Mouse (Mus musculus) left cerebral cortex, postnatal 36 days (tissue): ENCODE measurements around the gene Mpc2. TPM values are rescaled to one million over a fixed set of nuclear protein-coding genes. Genes with fewer than 3 reads are reported as not detected.

Experiments
- DNase-seq, 2 experiments: peaks; one replicate each; pipeline ENCODE4 v3.0.0; 2021 to 2022; ENCODE audit warnings: low spot score in 2 of 2, mixed read lengths in 1 of 2
- intact Hi-C: fragments of 180-260 bp; cut with DNase I; formaldehyde crosslinking; loops from one replicate; pipeline ENCODE4 v1.15.1; 2025
- total RNA-seq, 2 experiments: library from RNA; stranded (reverse); gene quantifications; 2 replicates each; pipeline ENCODE4 v1.2.3; 2021

The Mpc2 gene
- total RNA-seq = 100 to 1,000 TPM; 115 to 120 TPM

DNA sequence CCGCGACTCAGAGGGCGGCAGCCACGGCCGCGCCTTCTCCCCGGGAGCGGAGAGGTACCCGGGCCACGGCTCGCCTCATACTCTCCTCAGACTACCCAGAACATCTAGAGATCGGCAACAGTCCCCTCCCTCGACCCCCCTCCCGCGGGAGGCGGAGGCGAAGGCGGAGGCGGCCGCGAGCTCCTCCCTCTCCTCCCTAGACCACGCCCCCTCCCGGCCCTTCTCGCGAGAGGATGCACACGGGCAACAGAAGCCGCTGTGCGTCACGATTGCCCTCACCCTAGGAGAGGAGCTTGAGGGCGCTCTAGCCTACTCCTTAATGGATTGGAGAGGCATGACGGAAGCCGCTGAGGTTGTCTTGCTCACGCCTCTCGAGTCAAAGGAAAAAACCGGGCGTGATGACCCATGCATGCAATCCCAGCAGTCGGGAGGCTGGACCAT, at the start of gene Mpc2, which contains the start of gene Dcaf6:
Gene Mpc2 (plus strand): TSS at position 278 of the 441 bp plus-strand sequence.
Gene Dcaf6 (minus strand): TSS at position 116 of the 441 bp plus-strand sequence.
- intact Hi-C loops = loop anchor here (2.0 to 5.0 kb wide), 2 partner anchors 182 to 224 kb away; partner anchors contain the start of gene Tiprl
- peak; percentile 100 for DNase-seq

- DNase-seq = no peak
- intact Hi-C loops = no loop called here
Observed at GRCm38 (mm10) chr1:165421357-165421915, 39.0 kb upstream of the Mpc2 start.

DNA sequence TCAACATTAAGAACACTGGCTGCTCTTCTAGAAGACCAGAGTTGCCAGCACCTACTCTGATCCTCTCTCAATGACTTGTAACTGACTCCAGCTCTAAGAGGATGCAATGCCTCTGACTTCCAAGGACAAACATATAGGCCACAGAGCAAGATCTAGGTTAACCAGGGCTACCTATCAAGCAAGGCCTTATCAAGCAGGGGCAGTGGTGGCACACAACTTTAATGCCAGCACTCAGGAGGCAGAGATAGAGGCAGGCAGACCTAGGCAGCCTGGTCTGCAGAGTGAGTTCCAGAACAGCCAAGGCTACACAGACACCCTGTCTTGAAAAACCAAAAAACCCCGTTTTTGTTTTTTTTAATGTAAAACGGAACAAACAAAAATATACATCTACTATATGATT, 34.2 kb upstream of the Mpc2 start:
- no peak for DNase-seq
- intact Hi-C loops = no loop called here

DNA sequence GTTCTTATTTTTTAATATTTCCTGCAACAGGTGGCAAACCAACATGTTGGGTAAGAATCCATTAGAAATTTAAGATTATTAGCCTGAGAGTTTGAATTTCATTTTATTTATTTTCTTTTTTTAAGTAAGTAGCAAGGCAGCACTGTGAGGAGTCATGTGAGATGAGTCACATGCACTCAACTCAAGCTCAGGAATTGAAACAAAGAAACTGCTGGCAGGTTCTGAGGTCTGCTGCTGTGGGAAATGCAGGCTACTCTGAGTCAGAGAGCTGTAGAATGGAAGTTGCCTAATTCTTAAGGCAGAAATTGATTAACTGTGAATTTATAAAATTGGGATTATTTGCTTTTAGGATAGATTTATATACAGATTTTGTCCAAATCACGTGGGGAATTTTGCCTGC, 27.6 kb upstream of the Mpc2 start:
- DNase-seq = no peak
- intact Hi-C loops = no loop called here

- intact Hi-C loops = no loop called here
- DNase-seq = no peak
Observed at GRCm38 (mm10) chr1:165438289-165439021, 22.0 kb upstream of the Mpc2 start.

DNA sequence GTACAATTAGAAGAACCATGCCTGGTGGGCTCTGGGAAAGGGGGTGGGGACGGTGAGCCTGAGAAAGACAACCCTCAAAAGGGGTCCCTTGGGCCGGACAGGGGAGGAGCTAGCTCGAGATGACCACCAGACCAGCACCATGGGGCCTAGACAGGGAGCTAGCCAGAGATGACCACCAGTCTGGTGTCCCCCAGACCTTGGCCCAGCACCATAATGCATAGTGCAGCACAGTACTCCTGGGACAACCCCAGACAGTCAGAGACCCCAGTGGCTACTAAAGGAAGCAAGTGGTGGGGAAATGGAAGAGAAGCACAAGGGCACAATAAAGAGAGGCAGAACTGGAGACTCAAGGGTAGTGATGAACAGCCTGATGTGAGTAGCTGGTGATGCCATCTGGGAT, 19.6 kb upstream of the Mpc2 start:
- DNase-seq = no peak

DNA sequence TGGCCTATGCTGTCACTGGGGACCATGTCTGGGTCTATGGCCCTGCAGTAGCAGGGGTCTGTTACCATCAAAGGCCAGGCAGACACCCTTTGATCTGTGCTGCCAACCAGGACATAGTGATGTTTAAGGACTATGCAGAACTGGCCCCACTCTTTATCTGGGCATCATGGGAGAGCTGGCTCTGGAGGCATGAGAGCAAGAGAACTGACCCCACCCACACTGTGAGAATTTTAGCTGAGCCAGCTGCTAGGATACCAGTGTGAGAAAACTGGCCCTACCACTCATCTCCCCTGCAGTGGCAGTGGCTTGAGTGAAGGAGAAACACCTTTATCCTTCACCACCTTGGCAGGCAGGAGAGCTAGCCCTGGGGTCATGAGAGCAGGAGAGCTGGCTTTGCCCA, 19.2 kb upstream of the Mpc2 start:
- DNase-seq = no peak
- intact Hi-C loops = no loop called here

More for the DNA sequence above, 19.6 kb upstream of the Mpc2 start:
- intact Hi-C loops = no loop called here

GRCm38 (mm10) chr1:165441719-165442118, 18.7 kb upstream of the Mpc2 start:
- intact Hi-C loops = no loop called here

DNA sequence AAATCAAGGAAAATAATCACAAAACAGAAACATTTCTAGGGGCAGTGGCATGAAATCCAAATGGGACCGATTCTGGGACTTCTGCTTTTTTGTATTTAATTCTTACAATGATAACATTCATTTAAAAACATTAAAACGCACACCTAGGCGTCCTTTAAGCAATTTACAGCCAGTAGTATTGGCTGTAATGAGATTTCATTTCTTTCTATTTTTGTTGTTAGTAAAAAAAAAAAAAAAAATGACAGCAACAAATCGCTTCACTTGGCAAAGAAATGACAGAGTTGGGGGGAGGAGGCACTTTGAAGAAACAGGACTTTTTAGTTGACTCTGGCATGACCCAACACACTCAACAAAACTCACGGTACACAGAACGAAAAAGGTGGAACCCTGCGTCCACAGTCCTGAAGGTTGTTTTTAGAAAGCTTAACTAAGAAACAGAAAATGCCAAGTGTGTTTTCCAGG, 1.4 kb upstream of the Mpc2 start:
- intact Hi-C loops = no loop called here
- DNase-seq = no peak

More at GRCm38 (mm10) chr1:165441719-165442118, 18.7 kb upstream of the Mpc2 start:
- no peak for DNase-seq

DNA sequence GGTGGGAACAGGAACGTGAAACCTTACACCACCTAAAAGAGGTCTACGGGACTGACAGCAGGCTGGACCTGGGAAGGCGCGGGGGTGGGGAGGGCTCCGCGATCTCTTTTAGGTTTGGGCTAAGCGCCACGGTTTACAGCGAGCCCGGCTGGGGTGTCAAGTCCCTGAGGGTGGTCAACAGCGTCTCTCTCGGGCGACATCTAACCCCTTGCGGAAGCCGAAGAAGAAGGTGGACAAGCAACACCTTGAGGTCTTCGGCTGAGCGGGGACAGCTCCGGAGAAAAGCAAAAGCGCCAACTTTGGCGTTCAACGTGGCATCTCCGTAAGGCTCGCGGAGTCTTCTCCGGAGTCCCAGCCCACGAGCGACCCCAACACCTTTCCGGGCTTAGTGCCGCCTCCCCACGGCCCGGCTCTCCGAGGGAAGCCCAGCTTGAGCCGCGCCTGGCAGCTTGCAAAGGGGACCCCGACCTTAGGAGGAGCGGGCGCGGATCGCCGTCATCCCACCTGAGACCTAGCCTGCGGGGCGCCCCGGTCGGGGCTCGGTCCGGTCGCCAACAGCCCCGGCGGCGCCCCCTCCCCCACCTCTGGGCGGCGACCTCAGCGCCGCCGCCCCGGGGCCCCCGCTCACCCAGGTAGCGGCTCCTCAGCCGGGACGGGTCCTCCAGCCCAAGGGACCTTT, 795 bp upstream of the Mpc2 start:
- intact Hi-C loops = loop anchor here (2.0 to 5.0 kb wide), 2 partner anchors 183 to 223 kb away; partner anchors contain the start of gene Tiprl
- DNase-seq = peak; percentile 46 to 49

- peak; percentile 98 to 99 for DNase-seq
- intact Hi-C loops = loop anchor here (2.0 to 5.0 kb wide), 2 partner anchors 181 to 224 kb away; partner anchors contain the start of gene Tiprl
Observed at GRCm38 (mm10) chr1:165460801-165461377, 452 bp downstream of the Mpc2 start.

- intact Hi-C loops = loop anchor here (2.0 to 5.0 kb wide), 2 partner anchors 181 to 225 kb away; partner anchors contain the start of gene Tiprl
- no peak for DNase-seq
Observed at GRCm38 (mm10) chr1:165461681-165462080, 1.2 kb downstream of the Mpc2 start.

GRCm38 (mm10) chr1:165462861-165463260, 2.4 kb downstream of the Mpc2 start:
- no peak for DNase-seq
- intact Hi-C loops = loop anchor here (5.0 kb wide), 1 partner anchor 179 kb away; no protein-coding TSS in a partner anchor

- DNase-seq = no peak
- intact Hi-C loops = loop anchor here (5.0 kb wide), 1 partner anchor 178 kb away; no protein-coding TSS in a partner anchor
Observed at GRCm38 (mm10) chr1:165464574-165464973, 4.1 kb downstream of the Mpc2 start.

DNA sequence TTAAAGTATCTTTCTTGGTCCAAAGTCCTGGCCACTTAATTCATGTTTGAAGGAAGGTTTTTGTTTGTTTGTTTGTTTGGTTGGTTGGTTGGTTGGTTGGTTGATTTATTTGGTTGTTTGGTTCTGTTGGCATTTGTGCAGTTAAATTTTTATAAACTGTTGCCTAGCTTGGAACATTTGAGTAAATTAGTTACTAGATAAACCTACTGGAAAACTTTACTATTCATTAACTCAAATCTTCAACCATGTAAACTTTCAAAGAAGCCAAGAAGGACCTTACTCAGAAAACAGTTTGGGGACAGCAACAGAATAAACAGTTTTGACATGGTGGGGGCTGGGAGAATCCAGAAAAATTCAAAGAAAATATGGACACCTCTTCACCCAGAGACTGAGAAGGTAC, 8.5 kb downstream of the Mpc2 start:
- intact Hi-C loops = no loop called here

DNA sequence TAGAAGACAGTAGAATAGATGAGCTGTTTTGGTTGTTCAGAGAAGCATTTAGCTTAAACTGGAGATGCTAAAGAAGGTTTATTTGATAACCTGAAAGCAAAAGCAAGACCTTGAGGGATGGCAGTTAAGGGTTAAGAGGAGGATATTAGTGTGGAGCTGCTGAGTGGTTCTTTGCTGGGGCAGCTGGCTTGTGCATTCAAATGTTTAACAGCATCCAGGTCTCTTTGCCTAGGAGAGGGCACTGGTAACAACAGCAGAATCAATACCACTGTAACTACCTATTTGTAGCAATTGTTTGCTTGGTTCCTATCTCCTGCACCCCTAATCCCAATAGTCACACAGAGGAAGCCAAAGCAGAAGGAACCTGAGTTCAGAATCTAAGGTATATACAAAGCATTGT, 9.3 kb downstream of the Mpc2 start:
- intact Hi-C loops = no loop called here
- DNase-seq = no peak

More for the DNA sequence above, 8.5 kb downstream of the Mpc2 start:
- no peak for DNase-seq

- no peak for DNase-seq
- intact Hi-C loops = no loop called here
Observed at GRCm38 (mm10) chr1:165471490-165471889, 11.1 kb downstream of the Mpc2 start.

DNA sequence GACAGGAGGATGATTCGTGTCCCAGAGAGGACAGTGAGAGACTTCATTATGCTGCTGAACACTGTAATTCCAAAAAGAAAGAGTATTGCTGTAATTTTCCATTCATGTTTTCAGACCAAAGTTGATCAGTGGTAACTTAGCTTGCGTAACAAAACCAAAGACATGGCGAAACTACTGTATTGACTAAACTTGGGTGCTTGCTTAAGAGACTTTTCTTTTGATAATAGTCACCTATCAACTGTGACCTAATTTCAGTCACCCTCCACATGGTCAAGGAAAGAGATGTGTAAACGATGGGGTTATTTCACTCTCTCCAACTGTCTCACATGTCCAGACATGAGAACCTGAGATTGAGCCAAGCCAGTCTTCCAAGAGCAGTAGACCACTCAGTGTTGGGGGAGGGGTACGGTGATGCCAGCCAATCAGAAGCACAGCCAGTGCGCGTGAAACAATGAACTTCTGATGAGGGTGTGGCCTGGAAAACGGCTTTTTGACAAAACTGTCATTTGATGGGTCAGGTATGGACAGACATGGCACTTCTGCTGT, 24.3 kb downstream of the Mpc2 start, which contains the start of gene Adcy10:
Gene Adcy10 (plus strand): TSS at position 496 of the 546 bp plus-strand sequence.
- no peak for DNase-seq
- intact Hi-C loops = no loop called here

GRCm38 (mm10) chr1:165486108-165486507, 25.7 kb downstream of the Mpc2 start:
- no peak for DNase-seq
- intact Hi-C loops = no loop called here
